Comparison of ENCODE assay signal across 8 mouse cellular contexts in genomic region chr7:92668791-92669506, GRCm38 (mm10). TPM values are rescaled to one million over a fixed set of nuclear protein-coding genes. Genes with fewer than 3 reads are reported as not detected.
DNase-seq lines count a peak whose midpoint lies in the region; ATAC-seq and TF ChIP-seq lines count a peak whose summit lies in the region.

No protein-coding gene starts in this region.

- no peaks in the 10 kb centered on the region for H3K9me3 ChIP-seq in forebrain, embryonic 11.5 days (ENCODE audit: control insufficient read depth, low read length)
- 0 out of 2 replicates have a peak, but pooled peaks cover 2% of the 10 kb centered on the region for H3K9me3 ChIP-seq in heart, embryonic 16.5 days (replicated peaks; ENCODE audit: control insufficient read depth, low read length)
- no peaks in the 10 kb centered on the region for H3K9me3 ChIP-seq in liver, embryonic 15.5 days (replicated peaks)
- no peaks in the 10 kb centered on the region for H3K9me3 ChIP-seq in neural tube, embryonic 12.5 days
- no peaks in the 10 kb centered on the region for H3K9me3 ChIP-seq in stomach, postnatal 0 days (ENCODE audit: control insufficient read depth, low read length)

- peak overlapping the region; percentile 60 for H3K4me3 ChIP-seq in forebrain, embryonic 11.5 days (ENCODE audit: low read depth, low read length)
- H3K4me3 ChIP-seq in heart, embryonic 16.5 days (ENCODE audit: low read length), result peak overlapping the region; percentile 99
- peak overlapping the region; percentile 97 for H3K4me3 ChIP-seq in liver, embryonic 15.5 days (replicated peaks)
- H3K4me3 ChIP-seq in neural tube, embryonic 12.5 days, result peak overlapping the region; percentile 84
- peak overlapping the region; percentile 100 for H3K4me3 ChIP-seq in stomach, postnatal 0 days (ENCODE audit: low read depth, low read length)

- H3K9ac ChIP-seq in forebrain, embryonic 11.5 days (ENCODE audit: low read length), result peak overlapping the region; percentile 99
- H3K9ac ChIP-seq in heart, embryonic 16.5 days (ENCODE audit: low read length), result peak overlapping the region; percentile 98
- H3K9ac ChIP-seq in liver, embryonic 15.5 days, result peak overlapping the region; percentile 99
- H3K9ac ChIP-seq in neural tube, embryonic 12.5 days, result peak overlapping the region; percentile 90
- peak overlapping the region; percentile 99 for H3K9ac ChIP-seq in stomach, postnatal 0 days (ENCODE audit: low read length)

- peaks cover 2% of the 10 kb centered on the region; the same call in 1 of the 2 replicates for H3K4me1 ChIP-seq in forebrain, embryonic 11.5 days (replicated peaks; ENCODE audit: control insufficient read depth, insufficient read depth, low read length)
- peaks cover 17% of the 10 kb centered on the region for H3K4me1 ChIP-seq in heart, embryonic 16.5 days (ENCODE audit: control insufficient read depth, insufficient read depth, low read length)
- peaks cover 26% of the 10 kb centered on the region for H3K4me1 ChIP-seq in liver, embryonic 15.5 days (replicated peaks)
- peaks cover 14% of the 10 kb centered on the region for H3K4me1 ChIP-seq in neural tube, embryonic 12.5 days
- 0 out of 2 replicates have a peak, but pooled peaks cover 3% of the 10 kb centered on the region for H3K4me1 ChIP-seq in stomach, postnatal 0 days (replicated peaks; ENCODE audit: control insufficient read depth, insufficient read depth)

- no peak for TF ChIP-seq EP300 in stomach, postnatal 0 days (optimal IDR thresholded peaks at IDR 0.05)

- H3K27ac ChIP-seq in forebrain, embryonic 11.5 days (ENCODE audit: low read depth, low read length), result peak overlapping the region; percentile 87
- peak overlapping the region; percentile 97 for H3K27ac ChIP-seq in heart, embryonic 16.5 days (ENCODE audit: low read length)
- peak overlapping the region; percentile 99 for H3K27ac ChIP-seq in liver, embryonic 15.5 days (replicated peaks)
- peak overlapping the region; percentile 91 for H3K27ac ChIP-seq in neural tube, embryonic 12.5 days
- peak overlapping the region; percentile 99 for H3K27ac ChIP-seq in stomach, postnatal 0 days (replicated peaks)

- H3K27me3 ChIP-seq in forebrain, embryonic 11.5 days (ENCODE audit: control insufficient read depth, insufficient read depth, low read length), result no peaks in the 10 kb centered on the region
- H3K27me3 ChIP-seq in heart, embryonic 16.5 days (ENCODE audit: control insufficient read depth, insufficient read depth, low read length), result no peaks in the 10 kb centered on the region; the same call in 1 of the 2 replicates
- no peaks in the 10 kb centered on the region for H3K27me3 ChIP-seq in liver, embryonic 15.5 days
- H3K27me3 ChIP-seq in neural tube, embryonic 12.5 days (replicated peaks), result no peaks in the 10 kb centered on the region
- no peaks in the 10 kb centered on the region for H3K27me3 ChIP-seq in stomach, postnatal 0 days (ENCODE audit: control insufficient read depth, insufficient read depth, low read length)

- under 1% methylated on average over 29 of the region's 29 CpGs for WGBS in forebrain, embryonic 11.5 days
- WGBS in heart, embryonic 16.5 days, result 0% methylated on average over 29 of the region's 29 CpGs
- under 1% methylated on average over 29 of the region's 29 CpGs for WGBS in liver, embryonic 15.5 days (ENCODE audit: insufficient replicate concordance)
- under 1% methylated on average over 29 of the region's 29 CpGs for WGBS in neural tube, embryonic 12.5 days
- WGBS in stomach, postnatal 0 days, result 0% methylated on average over 29 of the region's 29 CpGs

- TF ChIP-seq CTCF in stomach, postnatal 0 days (IDR thresholded peaks at IDR 0.05; ENCODE audit: low read depth), result no peak

- H3K4me2 ChIP-seq in forebrain, embryonic 11.5 days (ENCODE audit: low read depth, low read length, severe bottlenecking), result peak overlapping the region; percentile 75
- H3K4me2 ChIP-seq in heart, embryonic 16.5 days (ENCODE audit: low read depth, low read length), result peak overlapping the region; percentile 78
- peak overlapping the region; percentile 88 for H3K4me2 ChIP-seq in liver, embryonic 15.5 days
- H3K4me2 ChIP-seq in neural tube, embryonic 12.5 days (replicated peaks), result peak overlapping the region; percentile 83
- peak overlapping the region; percentile 77 for H3K4me2 ChIP-seq in stomach, postnatal 0 days (replicated peaks; ENCODE audit: low read depth)

- peak; percentile 71 for DNase-seq in CD4-positive, CD25-positive, alpha-beta regulatory T cell, adult 2 months (ENCODE audit: low read depth, low spot score)
- DNase-seq in c-Kit-negative CD71-positive TER-119-positive erythroid progenitor cells, embryonic 14.5 days (ENCODE audit: low read depth, low spot score), result peak; percentile 58
- peak; percentile 77 for DNase-seq in forebrain, embryonic 11.5 days (ENCODE audit: low spot score)
- peak; percentile 47 to 70 for DNase-seq in kidney, postnatal 36 days
- DNase-seq in stomach, postnatal 0 days (ENCODE audit: low spot score), result peak; percentile 66

- H3K36me3 ChIP-seq in forebrain, embryonic 11.5 days (ENCODE audit: control insufficient read depth, insufficient read depth, low read length), result no peaks in the 10 kb centered on the region
- no peaks in the 10 kb centered on the region for H3K36me3 ChIP-seq in heart, embryonic 16.5 days (ENCODE audit: control insufficient read depth, insufficient read depth)
- peaks cover 11% of the 10 kb centered on the region; the same call in 1 of the 2 replicates for H3K36me3 ChIP-seq in liver, embryonic 15.5 days (replicated peaks)
- 0 out of 2 replicates have a peak, but pooled peaks cover 6% of the 10 kb centered on the region for H3K36me3 ChIP-seq in neural tube, embryonic 12.5 days
- H3K36me3 ChIP-seq in stomach, postnatal 0 days (ENCODE audit: control insufficient read depth, insufficient read depth, low read length), result no peaks in the 10 kb centered on the region

- peak; percentile 20 for ATAC-seq in forebrain, embryonic 11.5 days (replicated peaks; ENCODE audit: low FRiP score)
- peak; percentile 19 for ATAC-seq in heart, embryonic 16.5 days (replicated peaks; ENCODE audit: extremely low read depth, insufficient read depth, low FRiP score)
- peak; percentile 51 for ATAC-seq in liver, embryonic 15.5 days (ENCODE audit: insufficient read depth)
- peak; percentile 13 for ATAC-seq in neural tube, embryonic 12.5 days (ENCODE audit: low FRiP score, low read depth)
- no peak for ATAC-seq in stomach, postnatal 0 days (ENCODE audit: low FRiP score, low TSS enrichment)

RNA-seq across cellular contexts. Expression of gene Pcf11, which starts 0.8 kb away (rescaled TPM):
- polyA plus RNA-seq in forebrain, embryonic 11.5 days (2014; fragmentation: Nextera tagmentation; extraction: Ambion mirVana), result 24.3 and 26.0 TPM in 2 replicates
- polyA plus RNA-seq in heart, embryonic 16.5 days (2015; fragmentation: Nextera tagmentation; extraction: Ambion mirVana), result 14.1 and 14.7 TPM in 2 replicates
- polyA plus RNA-seq in liver, embryonic 15.5 days (2015; fragmentation: Nextera tagmentation; extraction: Ambion mirVana), result 9.3 TPM in 2 replicates
- polyA plus RNA-seq in neural tube, embryonic 12.5 days (2016; fragmentation: Nextera tagmentation; extraction: Ambion mirVana), result 27.3 and 29.0 TPM in 2 replicates
- polyA plus RNA-seq in stomach, postnatal 0 days (2015; fragmentation: Nextera tagmentation; extraction: Ambion mirVana), result 13.2 and 14.5 TPM in 2 replicates

RNA-seq across cellular contexts. Expression of gene Ankrd42, which starts 32.0 kb away (rescaled TPM):
- polyA plus RNA-seq in forebrain, embryonic 11.5 days (2014; fragmentation: Nextera tagmentation; extraction: Ambion mirVana), result 9.1 and 12.4 TPM in 2 replicates
- 3.1 and 3.2 TPM in 2 replicates for polyA plus RNA-seq in heart, embryonic 16.5 days (2015; fragmentation: Nextera tagmentation; extraction: Ambion mirVana)
- 0.31 and 0.43 TPM in 2 replicates for polyA plus RNA-seq in liver, embryonic 15.5 days (2015; fragmentation: Nextera tagmentation; extraction: Ambion mirVana)
- polyA plus RNA-seq in neural tube, embryonic 12.5 days (2016; fragmentation: Nextera tagmentation; extraction: Ambion mirVana), result 12.3 TPM in 2 replicates
- polyA plus RNA-seq in stomach, postnatal 0 days (2015; fragmentation: Nextera tagmentation; extraction: Ambion mirVana), result 1.6 and 1.8 TPM in 2 replicates
